Mouse (Mus musculus) regulatory T cell (primary cell): ENCODE results near the gene Fam3b.

ENCODE experiments used
- in situ Hi-C: fragments of 300-600 bp; cut with MboI, MseI; formaldehyde crosslinking; loops from one replicate; pipeline ENCODE4 v1.15.1; 2025; ENCODE audit warnings: high pct_unique_total_duplicates

The Fam3b gene

GRCm38 (mm10) chr16:97514099-97514940 is at the start of gene Fam3b:
Fam3b (minus strand) TSS chr16:97514816.
- in situ Hi-C loops: no loop called here

GRCm38 (mm10) chr16:97544340-97544739 is 29.7 kb upstream of the Fam3b start:
- in situ Hi-C loops: no loop called here

DNA sequence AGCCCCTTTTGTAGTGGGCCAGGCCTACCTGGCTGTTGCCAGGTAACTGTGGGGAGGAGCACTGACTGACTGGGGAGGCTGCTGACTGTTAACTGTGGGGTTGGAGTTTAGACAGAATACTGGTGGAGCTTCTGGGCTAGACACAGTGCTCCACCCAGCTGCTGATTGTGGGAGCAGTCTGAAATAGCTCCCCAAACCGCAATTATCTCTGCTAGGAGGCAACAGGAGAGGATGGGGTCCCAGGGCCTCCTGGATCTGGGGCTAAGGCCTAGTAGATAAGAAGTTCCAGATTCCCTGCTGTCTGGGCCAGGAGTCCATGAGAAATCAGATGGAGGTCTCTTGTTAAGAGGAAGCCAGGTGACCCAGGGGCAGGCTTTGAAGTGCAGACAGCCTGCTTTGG is 22.2 kb upstream of the Fam3b start:
- in situ Hi-C loops: loop anchor here (10.0 kb wide), 1 partner anchor 428 kb away; the partner anchor contains the start of genes C2cd2 and Zbtb21

DNA sequence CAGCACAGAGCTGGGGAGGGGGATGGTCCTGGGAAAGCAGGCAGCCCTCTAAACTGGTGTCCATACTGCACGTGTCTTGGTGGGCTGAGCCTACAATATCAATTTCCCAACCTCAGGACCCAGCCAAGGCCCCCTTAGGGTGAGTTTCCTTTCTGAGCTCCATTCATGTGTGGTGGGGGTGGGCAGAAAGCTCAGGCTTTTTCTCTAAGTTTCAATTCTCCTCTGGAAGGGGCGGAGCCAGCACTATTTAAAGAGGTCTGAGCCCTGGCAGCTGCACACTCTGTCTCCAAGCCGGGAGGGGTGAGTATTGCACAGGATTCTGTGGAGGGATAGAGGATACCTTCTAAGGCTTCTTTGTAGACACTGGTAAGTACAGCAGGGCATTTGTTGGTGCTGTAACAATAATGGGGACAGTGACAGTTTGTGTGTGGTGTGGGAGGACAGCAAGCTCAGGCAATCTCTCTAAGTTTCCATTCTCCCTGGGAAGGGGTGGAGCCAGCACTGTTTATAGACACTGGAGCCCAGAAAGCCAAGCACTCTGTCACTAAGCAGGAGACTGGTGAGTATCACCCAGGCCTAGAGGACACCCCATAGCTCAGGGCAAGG is 21.3 kb upstream of the Fam3b start:
- in situ Hi-C loops: loop anchor here (10.0 kb wide), 1 partner anchor 429 kb away; the partner anchor contains the start of genes C2cd2 and Zbtb21

GRCm38 (mm10) chr16:97534876-97535461 is 20.4 kb upstream of the Fam3b start:
- in situ Hi-C loops: loop anchor here (10.0 kb wide), 1 partner anchor 430 kb away; the partner anchor contains the start of genes C2cd2 and Zbtb21

GRCm38 (mm10) chr16:97534448-97534847 is 19.8 kb upstream of the Fam3b start:
- in situ Hi-C loops: loop anchor here (10.0 kb wide), 1 partner anchor 430 kb away; the partner anchor contains the start of genes C2cd2 and Zbtb21

- in situ Hi-C loops: loop anchor here (10.0 kb wide), 1 partner anchor 431 kb away; the partner anchor contains the start of genes C2cd2 and Zbtb21
Observed at GRCm38 (mm10) chr16:97533751-97534150, 19.1 kb upstream of the Fam3b start.

DNA sequence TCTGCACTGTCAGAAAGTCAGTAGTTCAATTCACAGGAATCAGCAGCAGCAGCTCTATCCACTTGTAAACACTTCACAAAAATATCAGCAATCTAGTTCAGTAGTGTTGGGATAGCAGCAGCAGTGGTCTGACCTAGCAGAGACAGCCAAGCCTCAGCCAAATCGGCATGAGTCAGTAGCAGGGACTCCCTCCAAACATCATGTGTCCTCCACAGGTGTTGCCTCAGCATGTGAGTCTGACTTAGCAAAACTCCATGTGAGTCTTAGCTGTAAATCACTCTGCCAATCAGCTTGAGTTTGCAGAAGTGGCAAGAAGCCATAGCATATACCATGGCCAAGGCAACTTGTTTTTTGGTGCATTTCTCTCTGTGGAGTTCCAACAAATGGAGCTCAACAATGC is 18.5 kb upstream of the Fam3b start:
- in situ Hi-C loops: loop anchor here (10.0 kb wide), 1 partner anchor 432 kb away; the partner anchor contains the start of genes C2cd2 and Zbtb21

- in situ Hi-C loops: no loop called here
Observed at GRCm38 (mm10) chr16:97529241-97529640, 14.6 kb upstream of the Fam3b start.

GRCm38 (mm10) chr16:97523024-97523423 is 8.4 kb upstream of the Fam3b start:
- in situ Hi-C loops: loop anchor here (5.0 kb wide), 1 partner anchor 69 kb away; no protein-coding TSS in a partner anchor

GRCm38 (mm10) chr16:97521983-97522382 is 7.4 kb upstream of the Fam3b start:
- in situ Hi-C loops: loop anchor here (5.0 kb wide), 1 partner anchor 70 kb away; no protein-coding TSS in a partner anchor

DNA sequence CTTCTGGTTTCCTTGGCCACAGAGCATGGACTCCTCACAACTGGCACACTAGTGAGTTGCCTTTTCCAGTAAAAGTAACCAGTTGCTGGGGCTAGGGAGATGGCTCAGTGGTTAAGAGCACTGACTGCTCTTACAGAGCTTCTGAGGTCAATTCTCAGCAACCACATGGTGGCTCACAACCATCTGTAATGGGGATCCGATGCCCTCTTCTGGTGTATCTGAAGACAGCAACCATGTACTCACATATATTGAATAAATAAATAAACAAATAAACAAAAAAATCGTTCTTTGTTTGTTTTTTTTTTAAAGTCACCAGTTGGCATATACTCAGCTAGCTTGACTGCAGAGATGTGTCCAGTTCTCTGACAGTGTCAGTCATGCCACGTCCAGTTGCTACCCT is 1.7 kb upstream of the Fam3b start:
- in situ Hi-C loops: loop anchor here (5.0 kb wide), 1 partner anchor 74 kb away; no protein-coding TSS in a partner anchor

DNA sequence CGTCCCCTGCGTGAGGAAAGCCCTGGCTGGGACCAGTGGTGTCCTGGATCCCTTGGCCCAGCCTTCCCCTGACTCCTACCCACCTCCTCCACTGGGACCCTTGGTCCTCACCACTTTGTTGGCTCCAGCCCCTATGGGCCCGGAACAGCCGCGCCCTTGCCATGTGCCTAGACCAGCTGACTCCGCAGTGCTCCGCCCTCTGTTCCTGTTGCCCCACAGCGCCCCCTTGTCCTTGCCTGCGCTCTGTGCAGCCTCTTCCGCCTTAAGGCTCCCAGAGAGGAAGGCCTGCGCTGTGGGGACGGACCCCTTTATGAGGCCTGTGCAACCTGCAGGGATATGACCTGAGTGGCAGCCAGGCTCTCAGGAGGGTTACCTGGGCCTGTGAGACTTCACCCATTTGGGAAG is 2.3 kb downstream of the Fam3b start:
- in situ Hi-C loops: no loop called here

GRCm38 (mm10) chr16:97511495-97511894 is 3.1 kb downstream of the Fam3b start:
- in situ Hi-C loops: no loop called here

DNA sequence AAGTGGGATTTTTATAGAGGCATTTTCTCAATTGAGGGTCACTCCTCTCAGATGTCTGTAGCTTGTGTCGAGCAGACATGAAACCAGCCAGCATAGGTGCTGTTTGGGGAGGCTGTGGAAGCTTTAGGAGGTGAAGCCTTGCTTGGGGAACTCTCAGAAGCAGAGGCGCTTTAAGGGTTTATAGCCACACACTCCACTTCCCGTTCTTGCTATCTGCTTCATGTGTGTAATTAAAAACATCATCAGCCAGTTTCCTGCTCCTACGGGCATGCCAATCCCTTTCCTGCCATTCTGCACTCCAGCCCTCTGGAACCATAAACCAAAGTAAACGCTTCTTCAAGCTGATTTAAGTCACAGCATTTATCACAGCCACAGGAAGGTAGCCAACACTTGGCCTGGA is 3.8 kb downstream of the Fam3b start:
- in situ Hi-C loops: no loop called here

DNA sequence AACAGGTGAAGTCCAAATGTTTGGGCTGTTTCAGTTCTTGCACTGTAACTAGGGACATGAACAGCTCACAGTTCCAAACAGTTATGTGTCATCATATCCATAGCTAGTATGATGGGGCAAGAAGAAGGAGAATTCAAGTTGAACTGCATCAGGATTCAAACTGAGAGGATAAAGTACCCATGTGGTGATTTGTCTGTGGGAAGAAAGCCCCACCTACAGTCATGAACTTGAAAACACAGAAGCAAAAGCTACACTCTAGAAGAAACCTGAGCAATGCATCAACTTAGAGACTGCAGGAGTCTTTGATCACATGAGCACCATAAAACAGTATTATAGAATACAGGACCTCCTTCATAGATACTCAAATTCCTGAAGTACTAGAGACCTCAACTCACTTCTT is 6.8 kb downstream of the Fam3b start:
- in situ Hi-C loops: no loop called here

DNA sequence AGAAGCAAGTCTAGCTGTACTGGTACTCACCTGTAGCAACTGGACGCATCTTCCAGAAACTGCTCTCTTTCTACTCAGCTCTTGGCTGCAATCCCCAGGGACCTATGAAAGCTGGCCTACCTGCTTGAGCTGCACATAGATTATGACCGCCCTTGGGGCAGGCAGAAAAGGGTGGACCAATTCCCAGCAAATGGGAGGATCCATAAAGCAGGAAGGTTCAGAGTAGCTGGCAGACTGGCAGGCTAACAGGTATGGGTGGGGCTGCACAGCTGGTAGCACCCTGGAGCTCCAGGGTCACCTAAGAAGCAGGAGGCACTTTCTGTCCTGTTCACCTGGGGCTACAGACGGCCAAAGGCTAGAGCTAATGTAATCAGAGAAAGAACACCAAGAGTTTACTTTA is 9.8 kb downstream of the Fam3b start:
- in situ Hi-C loops: no loop called here

DNA sequence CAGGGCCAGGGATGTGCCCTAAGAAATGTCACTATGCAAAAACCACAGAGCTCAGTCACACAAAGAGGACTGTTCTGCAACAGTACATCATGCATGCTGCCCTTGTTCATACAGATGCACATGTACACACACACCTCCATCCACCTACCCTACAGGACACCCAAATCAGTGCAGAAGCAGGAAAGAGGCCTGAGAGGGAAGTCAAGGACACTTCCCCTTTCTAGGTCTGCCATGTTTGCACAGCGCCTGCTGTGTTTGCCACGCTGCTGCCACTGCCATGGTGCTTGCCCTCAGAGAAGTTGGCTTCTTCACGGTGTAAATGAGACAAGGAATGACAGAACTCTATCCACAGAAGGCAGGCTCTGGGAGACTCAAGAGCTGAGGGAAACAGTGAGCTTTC is 10.8 kb downstream of the Fam3b start:
- in situ Hi-C loops: no loop called here

DNA sequence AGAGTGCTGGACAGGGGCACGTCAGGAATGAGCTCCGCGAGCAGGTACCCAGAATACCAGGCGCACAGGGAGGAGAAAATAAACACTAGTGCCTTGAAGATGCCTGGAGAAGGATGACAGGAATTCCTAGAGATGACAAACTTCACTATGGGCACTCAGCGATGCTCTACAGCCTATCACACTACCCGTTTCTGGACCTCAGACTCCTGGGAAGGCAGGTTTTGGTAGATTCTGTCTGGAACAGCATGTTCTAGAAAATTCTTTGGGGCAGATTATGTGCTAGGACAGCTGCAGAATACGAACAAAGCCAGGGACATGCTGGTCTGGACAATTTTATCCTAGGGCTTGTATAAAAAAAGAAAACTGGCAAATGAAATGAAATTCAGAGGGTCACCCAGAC is 13.7 kb downstream of the Fam3b start:
- in situ Hi-C loops: no loop called here

GRCm38 (mm10) chr16:97499450-97499849 is 15.2 kb downstream of the Fam3b start:
- in situ Hi-C loops: no loop called here

- in situ Hi-C loops: no loop called here
Observed at GRCm38 (mm10) chr16:97498139-97498538, 16.5 kb downstream of the Fam3b start.

GRCm38 (mm10) chr16:97497682-97498081 is 16.9 kb downstream of the Fam3b start:
- in situ Hi-C loops: no loop called here
